Mouse (Mus musculus) midbrain, embryonic 13.5 days (tissue): ENCODE measurements at regions not wholly inside any gene's neighbourhood (a gene's known extent, or its start where the extent isn't known, plus 50 kb on each side); places are given as distances from the start of the nearest gene placed in this dataset.

Experiments used
- ATAC-seq: fragments of 200-750 bp; cut with Nextera tagmentation; 2 replicates; pipeline ENCODE4 v1.8.0; 2017; ENCODE audit warnings: mild to moderate bottlenecking, moderate TSS enrichment, moderate library complexity
- H3K27ac ChIP-seq: fragments of 300-500 bp; sonication (generic); 2 replicates; pipeline ENCODE4 v1.5.1; 2015; ENCODE audit warnings: inconsistent platforms, mild to moderate bottlenecking, moderate library complexity
- H3K27me3 ChIP-seq: fragments of 300-500 bp; sonication (generic); 2 replicates; pipeline ENCODE4 v1.6.1; 2015; ENCODE audit warnings: mild to moderate bottlenecking, inconsistent platforms
- H3K36me3 ChIP-seq: fragments of 300-500 bp; sonication (generic); 2 replicates; pipeline ENCODE4 v1.6.1; 2015; ENCODE audit warnings: mild to moderate bottlenecking, inconsistent platforms
- H3K4me1 ChIP-seq: fragments of 300-500 bp; sonication (generic); replicated peaks from 2 replicates; pipeline ENCODE4 v1.6.1; 2015; ENCODE audit warnings: inconsistent platforms
- H3K4me2 ChIP-seq: fragments of 300-500 bp; sonication (generic); replicated peaks from 2 replicates; pipeline ENCODE4 v1.6.1; 2015; ENCODE audit warnings: moderate library complexity, mild to moderate bottlenecking, inconsistent platforms
- H3K4me3 ChIP-seq: fragments of 300-500 bp; sonication (generic); replicated peaks from 2 replicates; pipeline ENCODE4 v1.5.1; 2015; ENCODE audit warnings: mild to moderate bottlenecking, inconsistent platforms
- H3K9ac ChIP-seq: fragments of 300-500 bp; sonication (generic); replicated peaks from 2 replicates; pipeline ENCODE4 v1.6.1; 2015; ENCODE audit warnings: mild to moderate bottlenecking, inconsistent platforms
- H3K9me3 ChIP-seq: fragments of 300-500 bp; sonication (generic); 2 replicates; pipeline ENCODE4 v1.6.1; 2016; ENCODE audit warnings: mild to moderate bottlenecking, inconsistent platforms
- WGBS: fragments of 180-500 bp; shearing (Covaris S2); methylation state at CpG from one replicate; pipeline ENCODE4 v1.1.7; 2015; 5-methylcytosine and 5-hydroxymethylcytosine counted together

DNA sequence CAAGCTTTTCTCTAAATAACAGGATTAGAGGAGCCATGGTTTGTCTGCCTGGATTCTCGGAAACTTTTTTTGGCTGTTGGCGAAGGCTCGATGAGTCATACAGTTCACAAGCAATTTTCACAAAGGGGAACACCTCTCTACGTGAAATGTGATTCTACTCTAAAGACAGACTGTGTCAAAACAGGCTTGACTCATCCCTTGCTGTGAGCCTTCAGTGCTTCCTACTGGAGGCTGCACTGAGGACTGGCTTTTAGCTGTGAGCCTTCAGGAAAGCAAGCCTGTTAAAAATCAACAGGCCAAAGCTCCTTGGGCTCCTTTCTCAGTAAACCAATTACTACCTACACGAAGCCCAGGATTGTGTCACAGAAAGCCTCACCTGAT is 330.6 kb downstream of the Klf6 start:
- no peak for ATAC-seq
- 30% methylated on average over 5 of the region's 5 CpGs for WGBS
- no peaks in the 10 kb centered on the region for H3K9me3 ChIP-seq
- H3K27ac ChIP-seq = no peak overlapping the region
- no peaks in the 10 kb centered on the region for H3K27me3 ChIP-seq
- H3K4me2 ChIP-seq = no peak overlapping the region
- H3K9ac ChIP-seq = no peak overlapping the region
- peaks cover 17% of the 10 kb centered on the region for H3K4me1 ChIP-seq
- no peaks in the 10 kb centered on the region for H3K36me3 ChIP-seq
- H3K4me3 ChIP-seq = no peak overlapping the region

- no peaks in the 10 kb centered on the region for H3K36me3 ChIP-seq
- no peak overlapping the region for H3K4me2 ChIP-seq
- WGBS = 79% methylated on average over 5 of the region's 5 CpGs
- no peaks in the 10 kb centered on the region for H3K9me3 ChIP-seq
- no peaks in the 10 kb centered on the region for H3K27me3 ChIP-seq
- H3K4me3 ChIP-seq = no peak overlapping the region
- no peak overlapping the region for H3K27ac ChIP-seq
- H3K9ac ChIP-seq = no peak overlapping the region
- ATAC-seq = no peak
- H3K4me1 ChIP-seq = peaks cover 13% of the 10 kb centered on the region
Observed at GRCm38 (mm10) chr13:6196690-6197089, 335.4 kb downstream of the Klf6 start.

DNA sequence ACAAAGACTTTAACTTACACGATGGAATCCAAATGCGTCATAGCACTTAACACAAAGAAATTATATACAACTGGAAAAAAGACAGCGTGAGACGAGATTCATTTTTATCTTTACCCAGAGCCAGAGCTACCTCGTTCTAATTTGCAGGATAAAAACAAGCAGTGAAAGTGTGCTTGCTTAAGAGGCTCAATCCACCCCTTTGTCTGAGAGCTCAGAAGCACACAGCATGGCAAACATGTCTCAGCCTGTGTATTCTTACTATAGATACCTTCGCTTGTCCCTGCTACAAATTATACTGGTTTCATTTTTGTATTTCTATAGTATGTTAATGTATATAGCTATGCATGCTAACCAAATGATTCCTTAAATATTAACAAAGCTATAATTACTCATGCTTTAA is 337.8 kb downstream of the Klf6 start:
- Histone ChIP-seq H3K4me3 (no peak overlapping the region), H3K9ac (no peak overlapping the region), H3K4me2 (no peak overlapping the region), H3K4me1 (peaks cover 5% of the 10 kb centered on the region), H3K36me3 (no peaks in the 10 kb centered on the region), H3K27me3 (no peaks in the 10 kb centered on the region), H3K9me3 (no peaks in the 10 kb centered on the region), H3K27ac (no peak overlapping the region)
- no peak for ATAC-seq
- WGBS = 66% methylated on average over 6 of the region's 6 CpGs

DNA sequence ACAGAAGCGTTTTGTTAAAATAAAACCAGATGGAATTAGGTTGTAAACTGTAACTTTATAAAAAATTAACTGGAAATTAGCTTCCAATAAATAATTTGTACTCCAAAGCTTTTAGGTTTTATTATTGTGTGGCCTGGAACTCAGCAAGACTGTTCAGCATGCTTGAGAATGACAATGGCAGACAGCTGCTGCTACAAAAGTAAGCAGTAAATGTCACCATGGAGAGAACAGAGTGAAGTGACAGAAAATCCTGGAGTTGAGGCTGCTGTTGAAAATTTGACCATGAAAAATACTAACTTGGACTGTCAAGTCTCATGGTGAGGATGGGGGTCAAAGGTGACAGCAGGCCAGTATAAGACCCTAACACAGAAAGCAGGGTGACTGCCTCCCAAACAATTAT is 340.2 kb downstream of the Klf6 start:
- Histone ChIP-seq H3K27me3 (no peaks in the 10 kb centered on the region), H3K4me2 (no peak overlapping the region), H3K4me1 (no peaks in the 10 kb centered on the region), H3K27ac (no peak overlapping the region), H3K4me3 (no peak overlapping the region), H3K36me3 (no peaks in the 10 kb centered on the region), H3K9me3 (no peaks in the 10 kb centered on the region), H3K9ac (no peak overlapping the region)
- 85% methylated on average over 1 of the region's 1 CpGs for WGBS
- no peak for ATAC-seq

GRCm38 (mm10) chr13:6204801-6205200 is 343.1 kb upstream of the Pitrm1 start:
- H3K27me3 ChIP-seq = no peaks in the 10 kb centered on the region
- ATAC-seq = no peak
- no peak overlapping the region for H3K9ac ChIP-seq
- no peaks in the 10 kb centered on the region for H3K36me3 ChIP-seq
- no peaks in the 10 kb centered on the region for H3K9me3 ChIP-seq
- no peak overlapping the region for H3K4me2 ChIP-seq
- no peak overlapping the region for H3K4me3 ChIP-seq
- 77% methylated on average over 4 of the region's 4 CpGs for WGBS
- H3K27ac ChIP-seq = no peak overlapping the region
- H3K4me1 ChIP-seq = no peaks in the 10 kb centered on the region

DNA sequence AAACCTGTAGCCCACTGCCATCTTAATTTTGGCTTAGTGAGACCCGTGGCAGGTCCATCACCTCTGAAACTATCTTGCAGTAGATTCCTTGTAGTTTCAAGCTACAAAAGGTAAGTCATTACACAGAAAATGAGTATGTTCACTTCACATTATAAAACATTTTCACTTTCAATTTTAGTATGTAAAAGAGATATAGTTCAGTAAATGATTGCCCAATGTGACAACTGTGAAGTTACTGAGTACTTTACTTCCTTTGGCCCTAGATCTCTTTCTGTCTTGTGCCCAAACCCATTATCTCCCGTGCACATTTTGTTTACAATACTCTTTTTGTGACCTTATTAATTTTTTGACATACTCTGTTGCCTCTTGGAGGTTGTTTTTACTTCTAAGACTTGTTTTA is 335.4 kb upstream of the Pitrm1 start:
- H3K4me2 ChIP-seq = no peak overlapping the region
- WGBS = 82% methylated on average over 2 of the region's 2 CpGs
- no peaks in the 10 kb centered on the region for H3K4me1 ChIP-seq
- H3K27ac ChIP-seq = no peak overlapping the region
- ATAC-seq = no peak
- no peaks in the 10 kb centered on the region for H3K36me3 ChIP-seq
- H3K9ac ChIP-seq = no peak overlapping the region
- H3K9me3 ChIP-seq = no peaks in the 10 kb centered on the region
- no peak overlapping the region for H3K4me3 ChIP-seq
- no peaks in the 10 kb centered on the region for H3K27me3 ChIP-seq

DNA sequence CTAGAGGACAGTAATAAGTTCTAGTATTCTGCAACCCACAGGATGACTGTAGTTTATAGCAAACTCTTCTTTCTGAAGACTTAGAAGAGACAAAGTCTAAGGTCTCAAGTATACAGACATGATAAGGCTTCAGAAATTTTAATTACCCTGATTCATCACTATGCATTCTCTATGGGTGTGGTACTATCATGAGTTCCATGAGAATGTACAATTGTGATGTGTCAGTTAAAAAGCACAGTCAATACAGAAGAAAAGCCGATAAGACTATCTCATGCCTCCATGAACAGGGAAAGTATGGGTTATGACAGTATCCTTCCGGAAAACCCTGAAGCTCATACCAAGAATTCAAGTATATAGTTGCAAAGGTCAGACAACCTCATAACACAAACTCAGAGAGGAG is 333.8 kb upstream of the Pitrm1 start:
- no peak overlapping the region for H3K9ac ChIP-seq
- H3K4me2 ChIP-seq = no peak overlapping the region
- H3K27me3 ChIP-seq = no peaks in the 10 kb centered on the region
- no peaks in the 10 kb centered on the region for H3K4me1 ChIP-seq
- 88% methylated on average over 2 of the region's 2 CpGs for WGBS
- H3K36me3 ChIP-seq = no peaks in the 10 kb centered on the region
- no peaks in the 10 kb centered on the region for H3K9me3 ChIP-seq
- H3K27ac ChIP-seq = no peak overlapping the region
- no peak for ATAC-seq
- H3K4me3 ChIP-seq = no peak overlapping the region

GRCm38 (mm10) chr13:6226087-6226643 is 321.8 kb upstream of the Pitrm1 start:
- Histone ChIP-seq H3K36me3 (no peaks in the 10 kb centered on the region), H3K9ac (no peak overlapping the region), H3K27ac (no peak overlapping the region), H3K4me3 (no peak overlapping the region), H3K4me2 (no peak overlapping the region), H3K27me3 (0 out of 2 replicates have a peak, but pooled peaks cover 3% of the 10 kb centered on the region), H3K4me1 (no peaks in the 10 kb centered on the region), H3K9me3 (no peaks in the 10 kb centered on the region)
- 87% methylated on average over 7 of the region's 7 CpGs for WGBS
- ATAC-seq = no peak

GRCm38 (mm10) chr13:6228278-6228677 is 319.7 kb upstream of the Pitrm1 start:
- 93% methylated on average over 1 of the region's 1 CpGs for WGBS
- no peak for ATAC-seq

GRCm38 (mm10) chr13:6235394-6235793 is 312.6 kb upstream of the Pitrm1 start:
- no peak for ATAC-seq
- WGBS = 89% methylated on average over 1 of the region's 1 CpGs
- Histone ChIP-seq H3K4me3 (no peak overlapping the region), H3K4me2 (no peak overlapping the region), H3K27me3 (no peaks in the 10 kb centered on the region), H3K9ac (no peak overlapping the region), H3K9me3 (no peaks in the 10 kb centered on the region), H3K27ac (no peak overlapping the region), H3K4me1 (no peaks in the 10 kb centered on the region), H3K36me3 (no peaks in the 10 kb centered on the region)

More at GRCm38 (mm10) chr13:6228278-6228677, 319.7 kb upstream of the Pitrm1 start:
- no peak overlapping the region for H3K4me3 ChIP-seq
- no peaks in the 10 kb centered on the region for H3K36me3 ChIP-seq
- no peak overlapping the region for H3K9ac ChIP-seq
- H3K4me1 ChIP-seq = no peaks in the 10 kb centered on the region
- H3K27me3 ChIP-seq = 0 out of 2 replicates have a peak, but pooled peaks cover 3% of the 10 kb centered on the region
- no peaks in the 10 kb centered on the region for H3K9me3 ChIP-seq
- no peak overlapping the region for H3K27ac ChIP-seq
- H3K4me2 ChIP-seq = no peak overlapping the region

- Histone ChIP-seq H3K36me3 (no peaks in the 10 kb centered on the region), H3K9me3 (no peaks in the 10 kb centered on the region), H3K9ac (no peak overlapping the region), H3K4me1 (no peaks in the 10 kb centered on the region), H3K4me2 (no peak overlapping the region), H3K27me3 (no peaks in the 10 kb centered on the region), H3K4me3 (no peak overlapping the region), H3K27ac (no peak overlapping the region)
- WGBS = 95% methylated on average over 8 of the region's 8 CpGs
- ATAC-seq = no peak
Observed at GRCm38 (mm10) chr13:6236503-6236902, 311.4 kb upstream of the Pitrm1 start.

- no peak for ATAC-seq
Observed at GRCm38 (mm10) chr13:6237201-6237600, 310.7 kb upstream of the Pitrm1 start.

GRCm38 (mm10) chr13:6240855-6241254 is 307.1 kb upstream of the Pitrm1 start:
- no peak for ATAC-seq
- no peaks in the 10 kb centered on the region for H3K9me3 ChIP-seq
- H3K27ac ChIP-seq = no peak overlapping the region
- no peak overlapping the region for H3K9ac ChIP-seq
- no peaks in the 10 kb centered on the region for H3K36me3 ChIP-seq
- H3K4me2 ChIP-seq = no peak overlapping the region
- no peak overlapping the region for H3K4me3 ChIP-seq
- 29% methylated on average over 3 of the region's 3 CpGs for WGBS
- peaks cover 8% of the 10 kb centered on the region; the same call in 1 of the 2 replicates for H3K27me3 ChIP-seq
- no peaks in the 10 kb centered on the region for H3K4me1 ChIP-seq

More at GRCm38 (mm10) chr13:6237201-6237600, 310.7 kb upstream of the Pitrm1 start:
- Histone ChIP-seq H3K4me2 (no peak overlapping the region), H3K36me3 (no peaks in the 10 kb centered on the region), H3K4me3 (no peak overlapping the region), H3K4me1 (no peaks in the 10 kb centered on the region), H3K9ac (no peak overlapping the region), H3K27me3 (peaks cover 6% of the 10 kb centered on the region; the same call in 1 of the 2 replicates), H3K27ac (no peak overlapping the region), H3K9me3 (no peaks in the 10 kb centered on the region)
- WGBS = 92% methylated on average over 3 of the region's 3 CpGs
